Mouse (Mus musculus) adrenal gland, adult 8-10 months (tissue): Measurements from ENCODE around the gene Gm20877. TPM values are rescaled to one million over a fixed set of nuclear protein-coding genes. Genes with fewer than 3 reads are reported as not detected.
"Not testable (repeated sequence)": the region's sequence is repeated elsewhere in the genome, so short reads cannot be mapped to it uniquely, and the experiment has no call there.

Experiments
- DNase-seq: peaks from one replicate; pipeline ENCODE4 v3.0.0; 2022
- total RNA-seq, 4 experiments: library from RNA; stranded (reverse); gene quantifications; 2 replicates each; pipeline ENCODE4 v1.2.4; 2022

Gm20877 gene
- not detected for total RNA-seq

- not testable (repeated sequence) for DNase-seq
Measured at GRCm38 (mm10) chrY:17093573-17093972, at the start of gene Gm20877. Gene Gm20877, plus strand, starts transcription at chrY:17093873.
